Mouse (Mus musculus) forebrain, postnatal 0 days (tissue): Measurements from ENCODE around the gene Nfs1. TPM values are rescaled to one million over a fixed set of nuclear protein-coding genes. Genes with fewer than 3 reads are reported as not detected.
"Not testable (repeated sequence)": the region's sequence is repeated elsewhere in the genome, so short reads cannot be mapped to it uniquely, and the experiment has no call there.

Source experiments
- ATAC-seq: fragments of 200-750 bp; cut with Nextera tagmentation; 2 replicates; pipeline ENCODE4 v1.8.0; 2017; ENCODE audit warnings: mild to moderate bottlenecking, moderate library complexity
- DNase-seq: peaks from one replicate; pipeline ENCODE4 v3.0.0-alpha.2; 2015
- H3K27ac ChIP-seq: fragments of 300-500 bp; sonication (generic); 2 replicates; pipeline ENCODE4 v1.5.1; 2014; ENCODE audit warnings: low read depth, mild to moderate bottlenecking, antibody characterized with exemption, low read length, moderate library complexity, mixed read lengths
- H3K27me3 ChIP-seq: fragments of 300-500 bp; sonication (generic); 2 replicates; pipeline ENCODE4 v1.6.1; 2014; ENCODE audit warnings: mild to moderate bottlenecking, low read length, mixed read lengths; ENCODE audit not compliant: insufficient read depth
- H3K36me3 ChIP-seq: fragments of 300-500 bp; sonication (generic); 2 replicates; pipeline ENCODE4 v1.6.1; 2014; ENCODE audit warnings: mild to moderate bottlenecking, moderate library complexity; ENCODE audit not compliant: insufficient read depth
- H3K4me1 ChIP-seq: fragments of 300-500 bp; sonication (generic); 2 replicates; pipeline ENCODE4 v1.6.1; 2014; ENCODE audit warnings: antibody characterized with exemption; ENCODE audit not compliant: insufficient read depth
- H3K4me2 ChIP-seq: fragments of 300-500 bp; sonication (generic); 2 replicates; pipeline ENCODE4 v1.6.1; 2014; ENCODE audit warnings: low read depth, mild to moderate bottlenecking, moderate library complexity
- H3K4me3 ChIP-seq: fragments of 300-500 bp; sonication (generic); 2 replicates; pipeline ENCODE4 v1.5.1; 2014; ENCODE audit warnings: low read depth, low read length, mixed read lengths
- H3K9ac ChIP-seq: fragments of 300-500 bp; sonication (generic); 2 replicates; pipeline ENCODE4 v1.6.1; 2014; ENCODE audit warnings: mild to moderate bottlenecking
- H3K9me3 ChIP-seq: fragments of 300-500 bp; sonication (generic); 2 replicates; pipeline ENCODE4 v1.6.1; 2016; ENCODE audit warnings: low read length
- CTCF ChIP-seq: sonication (generic); IDR thresholded peaks from 2 replicates; pipeline ENCODE4 v1.5.1; 2016; ENCODE audit warnings: antibody characterized with exemption, control low read depth, low read depth
- WGBS: fragments of 180-500 bp; shearing (Covaris S2); extraction: QIAGEN DNeasy Blood & Tissue Kit; methylation state at CpG from one replicate; pipeline ENCODE4 v1.1.7; 2014; 5-methylcytosine and 5-hydroxymethylcytosine counted together
- polyA plus RNA-seq: library from polyadenylated mRNA; unstranded; fragments of >200 nt; fragmentation: Nextera tagmentation; extraction: Ambion mirVana; gene quantifications from 2 replicates; pipeline ENCODE4 v1.2.1, GENCODE M21; 2015
- total RNA-seq: library from RNA; depleted of rRNA; stranded (reverse); fragments of >200 nt; gene quantifications from 2 replicates; pipeline ENCODE4 v1.2.3, GENCODE M21; 2014

The Nfs1 gene
- total and polyA plus RNA-seq, 2 experiments from 2014 or later = 41.2 to 42.7 TPM

- ATAC-seq (no peak), DNase-seq (no peak)
- Histone ChIP-seq H3K4me2 (peak overlapping the region; percentile 83), H3K4me3 (peak overlapping the region; percentile 67), H3K4me1 (peaks cover 4% of the 10 kb centered on the region; the same call in 1 of the 2 replicates), H3K9me3 (no peaks in the 10 kb centered on the region), H3K27ac (peak overlapping the region; percentile 90), H3K9ac (peak overlapping the region; percentile 83), H3K27me3 (no peaks in the 10 kb centered on the region), H3K36me3 (peaks cover 27% of the 10 kb centered on the region)
- no peak for TF ChIP-seq CTCF
- WGBS = 2% methylated on average over 16 of the region's 16 CpGs
Observed at GRCm38 (mm10) chr2:156143367-156143766, 619 bp downstream of the Nfs1 start.

- ATAC-seq (no peak), DNase-seq (no peak)
- peak overlapping the region; percentile 83 for H3K9ac ChIP-seq
- H3K4me2 ChIP-seq = peak overlapping the region; percentile 83
- peaks cover 4% of the 10 kb centered on the region; the same call in 1 of the 2 replicates for H3K4me1 ChIP-seq
- 72% methylated on average over 2 of the region's 2 CpGs for WGBS
- no peak overlapping the region for H3K27ac ChIP-seq
- H3K36me3 ChIP-seq = peaks cover 24% of the 10 kb centered on the region
- peak overlapping the region; percentile 67; the same call in 1 of the 2 replicates for H3K4me3 ChIP-seq
- TF ChIP-seq CTCF = peak; percentile 25; the same call in 1 of the 2 replicates
- no peaks in the 10 kb centered on the region for H3K27me3 ChIP-seq
- H3K9me3 ChIP-seq = no peaks in the 10 kb centered on the region
Observed at GRCm38 (mm10) chr2:156142820-156143219, 1.2 kb downstream of the Nfs1 start.

GRCm38 (mm10) chr2:156135695-156136094, 8.3 kb downstream of the Nfs1 start:
- DNase-seq (no peak), ATAC-seq (no peak)
- peak; percentile 29; the same call in 1 of the 2 replicates for TF ChIP-seq CTCF
- no peak overlapping the region for H3K4me2 ChIP-seq
- H3K27me3 ChIP-seq = no peaks in the 10 kb centered on the region
- no peak overlapping the region for H3K9ac ChIP-seq
- no peak overlapping the region for H3K4me3 ChIP-seq
- no peak overlapping the region for H3K27ac ChIP-seq
- no peaks in the 10 kb centered on the region for H3K4me1 ChIP-seq
- peaks cover 13% of the 10 kb centered on the region; the same call in 1 of the 2 replicates for H3K36me3 ChIP-seq
- H3K9me3 ChIP-seq = no peaks in the 10 kb centered on the region
- WGBS = 88% methylated on average over 6 of the region's 6 CpGs

- TF ChIP-seq CTCF = no peak
- no peaks in the 10 kb centered on the region for H3K4me1 ChIP-seq
- no peak for ATAC-seq
- no peaks in the 10 kb centered on the region for H3K9me3 ChIP-seq
- H3K4me2 ChIP-seq = no peak overlapping the region
- H3K9ac ChIP-seq = no peak overlapping the region
- DNase-seq = no peak
- WGBS = 92% methylated on average over 5 of the region's 5 CpGs
- H3K4me3 ChIP-seq = no peak overlapping the region
- peaks cover 13% of the 10 kb centered on the region; the same call in 1 of the 2 replicates for H3K36me3 ChIP-seq
- no peak overlapping the region for H3K27ac ChIP-seq
- H3K27me3 ChIP-seq = no peaks in the 10 kb centered on the region
Observed at GRCm38 (mm10) chr2:156134161-156134560, 9.8 kb downstream of the Nfs1 start.

- Histone ChIP-seq H3K9ac (no peak within 1 kb of the TSS), H3K27me3 (no peaks in the 10 kb centered on the region), H3K4me3 (no peak within 1 kb of the TSS), H3K36me3 (peaks cover 41% of the 10 kb centered on the region), H3K4me1 (no peaks in the 10 kb centered on the region), H3K4me2 (no peak within 1 kb of the TSS), H3K9me3 (no peaks in the 10 kb centered on the region), H3K27ac (no peak within 1 kb of the TSS)
- DNase-seq = no peak
- WGBS = 94% methylated on average over 5 of the region's 5 CpGs
- TF ChIP-seq CTCF = no peak
- no peak for ATAC-seq
Observed at GRCm38 (mm10) chr2:156126992-156127391, 17.0 kb downstream of the Nfs1 start, which contains the start of gene Gm28036. TSS of gene Gm28036 (minus strand) at chr2:156127092.

GRCm38 (mm10) chr2:156123731-156124130, 20.3 kb downstream of the Nfs1 start:
- Histone ChIP-seq H3K9ac (no peak overlapping the region), H3K4me3 (no peak overlapping the region)

GRCm38 (mm10) chr2:156119566-156119965, 24.4 kb downstream of the Nfs1 start:
- ATAC-seq = no peak

More at GRCm38 (mm10) chr2:156123731-156124130, 20.3 kb downstream of the Nfs1 start:
- no peak for ATAC-seq
- no peaks in the 10 kb centered on the region for H3K9me3 ChIP-seq
- no peaks in the 10 kb centered on the region for H3K27me3 ChIP-seq
- no peak overlapping the region for H3K27ac ChIP-seq
- no peak overlapping the region for H3K4me2 ChIP-seq
- 93% methylated on average over 5 of the region's 5 CpGs for WGBS
- no peaks in the 10 kb centered on the region for H3K4me1 ChIP-seq
- TF ChIP-seq CTCF = no peak
- DNase-seq = no peak
- H3K36me3 ChIP-seq = peaks cover 36% of the 10 kb centered on the region

GRCm38 (mm10) chr2:156112080-156112423, 31.9 kb downstream of the Nfs1 start:
- ATAC-seq = not testable (repeated sequence)

More at GRCm38 (mm10) chr2:156119566-156119965, 24.4 kb downstream of the Nfs1 start:
- Histone ChIP-seq H3K9ac (no peak overlapping the region), H3K4me2 (no peak overlapping the region), H3K27ac (no peak overlapping the region), H3K4me3 (no peak overlapping the region), H3K27me3 (no peaks in the 10 kb centered on the region), H3K9me3 (no peaks in the 10 kb centered on the region), H3K36me3 (peaks cover 11% of the 10 kb centered on the region; the same call in 1 of the 2 replicates), H3K4me1 (no peaks in the 10 kb centered on the region)
- no peak for DNase-seq
- TF ChIP-seq CTCF = no peak

More at GRCm38 (mm10) chr2:156112080-156112423, 31.9 kb downstream of the Nfs1 start:
- H3K4me1 ChIP-seq, DNase-seq, H3K36me3 ChIP-seq, H3K27me3 ChIP-seq, H3K9me3 ChIP-seq: not testable (repeated sequence)
- peak overlapping the region; percentile 93; the same call in 1 of the 2 replicates for H3K27ac ChIP-seq
- H3K9ac ChIP-seq = peak overlapping the region; percentile 99
- 20% methylated on average over 5 of the region's 5 CpGs for WGBS
- peak overlapping the region; percentile 99 for H3K4me3 ChIP-seq
- H3K4me2 ChIP-seq = peak overlapping the region; percentile 54
